Mouse (Mus musculus): ENCODE measurements at regions not wholly inside any gene's neighbourhood (a gene's known extent, or its start where the extent isn't known, plus 50 kb on each side); places are given as distances from the start of the nearest gene placed in this dataset.

DNA sequence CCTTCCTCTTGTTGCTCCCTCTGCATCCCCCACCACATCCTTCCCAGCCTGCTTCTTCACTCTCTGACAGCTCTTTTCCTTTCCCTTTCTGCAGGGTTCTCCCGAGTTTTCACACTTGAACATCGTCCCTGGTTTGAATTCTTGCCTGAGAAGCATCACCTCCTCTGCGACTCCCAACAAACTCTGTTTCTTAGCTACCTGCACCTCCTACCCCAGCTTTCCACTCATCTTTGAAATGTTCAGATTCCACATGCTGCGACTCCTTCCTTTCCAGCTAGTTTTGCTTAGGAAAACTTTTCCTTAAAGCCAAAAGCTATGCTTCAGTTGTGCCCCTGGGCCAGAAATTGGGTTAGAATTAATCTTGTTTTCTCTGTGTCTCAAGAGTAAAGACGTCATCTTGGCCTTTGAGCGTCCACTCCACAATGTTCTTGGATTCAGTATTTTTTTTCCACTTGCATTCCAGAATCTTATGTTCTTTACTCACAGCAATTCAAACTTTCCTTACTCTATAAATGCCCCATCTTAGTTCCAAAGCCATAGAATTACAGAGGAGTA, 317.3 kb upstream of the Hnrnpa3 start:
- DNase-seq (ENCODE audit: low read depth), result no peak

DNA sequence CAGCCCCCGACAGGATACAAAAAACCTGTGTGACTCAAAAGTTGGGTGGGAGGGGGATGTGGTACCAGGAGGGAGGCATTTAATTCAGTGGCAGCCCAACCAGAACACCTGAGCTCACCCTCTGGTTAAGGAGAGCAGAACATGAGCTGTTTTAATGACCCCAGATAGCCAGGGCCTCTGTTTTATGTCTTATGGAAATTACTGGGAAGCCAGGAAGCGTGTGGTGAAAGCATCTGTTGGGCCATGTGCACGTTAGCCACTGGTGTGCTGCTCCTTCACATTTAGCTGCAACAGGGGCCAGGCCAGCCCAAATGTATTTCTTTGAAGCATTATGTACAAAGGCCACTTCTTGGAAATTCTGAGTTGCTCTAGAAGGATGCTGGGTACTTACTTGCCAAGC, 308.2 kb upstream of the Hnrnpa3 start:
- no peak for DNase-seq (ENCODE audit: low read depth)

DNA sequence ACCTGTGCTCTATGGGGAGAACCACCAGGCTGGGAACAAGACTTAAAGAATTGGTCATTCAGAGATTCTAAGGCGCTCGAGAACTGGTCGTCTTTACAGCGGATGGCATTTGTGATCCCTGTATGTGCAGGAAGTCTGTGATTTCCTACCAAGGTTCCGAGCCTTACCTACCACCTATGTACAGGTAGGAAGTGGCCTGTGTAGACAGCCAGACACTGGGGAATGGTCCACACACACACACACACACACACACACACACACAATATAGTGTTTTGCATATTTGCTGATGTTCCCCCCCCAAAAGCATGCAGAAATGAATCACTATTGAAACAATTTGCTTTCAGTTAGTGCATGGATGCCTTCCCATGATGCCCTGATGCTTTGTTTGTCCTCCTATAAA, 307.1 kb upstream of the Hnrnpa3 start:
- no peak for DNase-seq (ENCODE audit: low read depth)

DNA sequence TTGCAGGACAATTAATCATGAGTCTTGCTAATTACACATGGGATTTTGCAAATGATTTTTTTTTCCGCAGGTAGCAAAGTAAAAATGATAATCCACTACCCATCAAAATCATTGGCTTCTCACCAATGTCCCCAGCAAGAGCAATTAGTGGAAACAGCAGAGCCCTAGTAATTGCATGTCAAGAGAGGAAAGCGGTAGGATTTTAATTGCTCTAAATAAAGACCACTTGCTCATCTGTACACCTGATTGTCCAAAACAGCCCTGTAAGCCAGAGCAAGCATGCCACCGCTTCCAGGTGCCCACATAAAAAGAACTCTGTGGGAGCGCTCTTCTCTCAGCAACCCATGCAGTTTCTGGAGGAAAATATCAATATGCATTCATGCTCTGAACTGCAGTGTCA, 306.5 kb upstream of the Hnrnpa3 start:
- no peak for DNase-seq (ENCODE audit: low read depth)

GRCm38 (mm10) chr2:75356691-75357375, 302.2 kb upstream of the Hnrnpa3 start:
- DNase-seq (ENCODE audit: low read depth), result no peak

GRCm38 (mm10) chr2:75357516-75357915, 301.5 kb upstream of the Hnrnpa3 start:
- DNase-seq (ENCODE audit: low read depth), result no peak

- DNase-seq (ENCODE audit: low read depth), result no peak
These were observed 298.1 kb upstream of the Hnrnpa3 start for GRCm38 (mm10) chr2:75360936-75361335.

GRCm38 (mm10) chr2:75376666-75377065, 282.4 kb upstream of the Hnrnpa3 start:
- no peak for DNase-seq (ENCODE audit: low read depth)

DNA sequence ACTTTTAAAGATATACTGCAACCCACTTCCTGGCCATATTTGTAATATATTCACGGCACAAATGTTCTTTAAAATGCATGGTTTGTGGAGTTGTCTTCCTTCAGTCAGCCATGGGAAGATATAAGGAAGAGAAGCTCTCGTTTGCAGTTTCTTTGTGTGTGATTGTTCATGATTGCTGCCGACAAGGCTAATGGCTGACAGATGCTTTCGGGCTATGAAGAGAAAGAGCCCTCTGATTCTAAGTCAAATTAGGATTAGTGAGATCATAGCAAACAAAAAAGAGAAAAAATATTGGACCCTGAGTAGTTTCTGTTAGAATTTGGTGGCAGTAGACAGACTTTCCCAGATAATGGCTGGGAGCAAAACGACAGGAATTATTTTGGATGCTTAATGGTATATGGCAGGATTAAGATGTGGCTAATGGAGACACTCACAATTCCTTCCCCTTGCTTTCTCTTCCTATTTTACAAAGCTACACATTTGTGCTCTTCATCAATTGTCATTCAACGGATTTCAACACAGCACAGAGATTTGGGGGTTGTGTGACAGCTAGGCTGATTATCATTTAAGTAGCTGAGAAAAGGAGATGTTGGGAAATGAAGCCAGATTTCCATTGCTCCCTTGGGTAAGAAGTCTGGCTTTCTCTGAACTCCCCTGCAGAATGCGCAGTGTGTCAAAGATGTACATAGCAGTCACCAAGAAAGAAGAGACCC, 273.4 kb upstream of the Hnrnpa3 start:
- no peak for DNase-seq (ENCODE audit: low read depth)

- no peak for DNase-seq (ENCODE audit: low read depth)
These were observed 272.4 kb upstream of the Hnrnpa3 start for GRCm38 (mm10) chr2:75386636-75387035.

GRCm38 (mm10) chr2:75392041-75392440, 267.0 kb upstream of the Hnrnpa3 start:
- DNase-seq (ENCODE audit: low read depth), result no peak

DNA sequence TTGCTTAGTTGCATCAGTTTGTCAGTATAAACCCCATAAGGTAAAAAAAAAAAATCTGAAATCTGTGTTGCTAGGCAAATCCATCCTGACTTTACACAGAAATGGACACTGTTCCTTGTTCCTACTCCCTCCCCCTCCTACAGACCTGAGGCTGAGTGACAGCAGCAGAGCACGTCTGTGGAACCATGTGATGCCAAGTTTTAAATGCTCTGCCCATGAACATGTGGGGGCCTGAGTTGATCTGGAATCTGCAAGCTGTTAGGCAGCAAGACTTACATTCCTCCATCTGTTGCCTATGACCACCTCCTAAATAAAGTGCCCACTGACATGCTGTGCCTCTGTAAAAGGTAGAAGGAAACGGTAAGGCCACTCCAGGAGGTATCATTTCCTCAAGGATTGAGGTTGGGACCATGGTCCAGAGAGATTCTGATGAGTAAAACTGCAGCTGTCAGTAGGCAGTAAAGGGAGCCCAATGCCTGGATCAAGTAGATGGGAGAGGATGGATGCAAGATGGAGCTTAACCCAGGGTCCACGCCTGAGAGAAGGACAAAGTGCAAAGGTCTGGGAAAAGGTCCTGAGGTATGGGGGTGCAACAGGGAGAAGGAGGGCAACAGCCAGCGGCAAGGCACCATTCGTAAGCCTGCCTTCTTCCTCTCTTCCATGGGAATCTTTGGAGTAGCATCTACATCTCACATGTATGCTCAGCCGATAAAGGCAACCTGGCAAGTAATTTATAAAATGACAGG, 264.0 kb upstream of the Hnrnpa3 start:
- no peak for DNase-seq (ENCODE audit: low read depth)

DNA sequence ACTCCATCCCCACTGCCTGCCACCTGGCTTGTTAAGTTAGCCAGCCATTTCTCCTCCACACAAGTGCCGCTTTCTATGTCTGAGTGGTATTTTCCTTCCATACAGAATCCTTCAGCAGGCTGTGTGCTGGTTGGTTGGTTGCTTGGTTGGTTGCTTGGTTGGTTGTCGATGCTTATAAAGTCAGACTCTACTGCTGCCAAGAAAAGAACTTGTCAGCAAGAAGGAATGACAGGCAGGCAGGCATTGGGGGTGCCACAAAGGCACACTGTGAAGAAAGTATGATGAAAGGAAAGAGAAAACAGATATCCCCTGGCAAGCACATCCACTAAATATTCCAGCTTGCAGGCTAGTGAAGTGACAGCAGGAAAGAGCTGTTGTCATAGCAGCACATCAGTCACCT, 263.0 kb upstream of the Hnrnpa3 start:
- no peak for DNase-seq (ENCODE audit: low read depth)

DNA sequence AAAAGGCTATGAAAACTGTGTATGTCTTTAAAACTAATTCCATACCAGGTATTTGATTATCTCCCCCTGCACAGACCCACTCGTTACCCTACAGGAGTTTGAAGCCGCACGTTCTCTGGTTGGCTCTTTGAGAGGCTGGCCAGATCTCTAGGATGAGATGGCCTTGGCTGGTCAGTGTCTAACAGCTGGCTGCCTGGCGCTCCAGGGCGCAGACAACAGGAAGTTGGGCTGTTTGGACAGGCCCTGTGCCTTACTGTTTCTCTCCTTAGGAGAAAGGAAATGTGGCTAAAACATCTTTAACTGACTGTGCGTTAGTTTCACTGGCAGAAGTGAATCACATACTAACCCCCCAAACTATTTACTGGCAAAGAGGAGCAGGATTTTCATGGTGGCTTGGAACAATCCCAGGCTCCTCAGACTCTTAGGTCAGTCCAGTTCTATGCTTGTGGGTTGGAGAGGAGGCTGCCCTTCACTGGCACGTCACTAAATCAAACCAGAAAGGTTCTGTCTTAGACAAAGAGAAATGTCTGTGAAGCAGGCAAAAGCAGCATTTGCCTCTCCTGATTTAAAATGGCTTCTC, 258.7 kb upstream of the Hnrnpa3 start:
- no peak for DNase-seq (ENCODE audit: low read depth)

GRCm38 (mm10) chr2:75403791-75404190, 255.3 kb upstream of the Hnrnpa3 start:
- DNase-seq (ENCODE audit: low read depth), result no peak

DNA sequence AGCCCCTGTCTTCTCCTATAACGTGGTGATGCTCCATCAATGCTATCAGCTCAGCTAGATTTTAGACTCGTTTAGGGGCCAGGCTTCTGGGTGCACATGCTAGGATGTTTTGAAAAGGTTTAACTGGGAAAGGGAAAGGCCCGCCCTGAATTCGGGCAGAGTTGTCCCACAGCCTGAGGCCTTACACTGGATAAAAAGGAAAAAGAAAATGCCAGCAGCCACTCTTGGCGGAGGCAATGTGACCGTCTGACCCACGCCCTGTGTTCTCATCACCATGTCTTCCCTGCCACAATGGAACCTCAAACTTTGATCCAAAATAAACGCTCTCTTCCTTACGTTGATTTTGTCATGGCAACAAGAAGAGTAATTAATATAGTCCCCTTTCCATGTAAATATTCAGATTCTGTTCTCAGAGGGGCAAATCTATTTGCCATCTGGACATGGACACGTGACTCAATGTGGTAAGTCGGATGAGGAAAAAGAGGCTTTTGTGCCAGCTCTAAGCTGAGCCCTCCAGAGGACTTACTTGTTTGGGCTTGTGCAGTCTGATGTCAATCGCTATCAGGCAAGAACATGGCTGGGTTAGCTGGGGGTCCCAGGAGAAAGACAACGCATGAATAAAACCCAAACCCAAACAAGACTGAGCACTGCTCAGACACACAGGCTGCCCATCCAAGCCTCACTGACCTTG, 253.4 kb upstream of the Hnrnpa3 start:
- DNase-seq (ENCODE audit: low read depth), result no peak

DNA sequence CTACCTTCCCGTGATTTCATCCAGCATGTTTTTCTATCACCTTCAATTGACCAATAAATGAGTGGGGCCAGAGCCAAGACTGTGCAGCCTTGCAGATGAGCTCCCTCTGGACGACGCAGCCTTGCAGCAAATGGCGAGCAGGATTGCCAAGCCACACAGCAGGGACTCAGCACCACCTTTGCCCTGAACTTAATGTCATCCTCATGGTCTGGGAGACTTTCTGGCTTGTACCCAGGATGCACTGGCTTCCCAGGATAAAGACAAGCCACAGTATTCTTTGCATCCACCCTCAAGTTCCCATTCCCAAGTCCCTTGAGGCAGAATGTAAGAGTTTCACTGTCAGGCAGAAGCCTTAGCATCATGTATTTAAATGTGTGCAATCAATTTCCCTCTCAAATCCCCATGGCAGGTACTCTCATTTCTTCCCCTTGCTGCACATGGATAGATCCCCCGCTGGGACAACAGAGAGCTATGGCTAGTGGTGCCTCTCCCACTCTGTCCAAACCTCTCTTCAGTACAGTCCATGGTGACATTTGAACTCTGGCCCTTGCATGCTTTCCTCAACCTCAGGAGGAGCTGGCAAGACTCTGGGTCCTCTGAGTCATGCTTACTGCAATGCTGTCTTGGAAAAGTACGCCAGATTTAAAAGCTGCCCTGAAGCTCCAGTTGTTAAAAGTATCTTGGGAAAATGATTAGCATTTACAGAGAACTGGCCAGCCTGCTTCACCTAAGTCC, 252.2 kb upstream of the Hnrnpa3 start:
- DNase-seq (ENCODE audit: low read depth), result no peak

- no peak for DNase-seq (ENCODE audit: low read depth)
These were observed 251.5 kb upstream of the Hnrnpa3 start for GRCm38 (mm10) chr2:75407560-75407959.

DNA sequence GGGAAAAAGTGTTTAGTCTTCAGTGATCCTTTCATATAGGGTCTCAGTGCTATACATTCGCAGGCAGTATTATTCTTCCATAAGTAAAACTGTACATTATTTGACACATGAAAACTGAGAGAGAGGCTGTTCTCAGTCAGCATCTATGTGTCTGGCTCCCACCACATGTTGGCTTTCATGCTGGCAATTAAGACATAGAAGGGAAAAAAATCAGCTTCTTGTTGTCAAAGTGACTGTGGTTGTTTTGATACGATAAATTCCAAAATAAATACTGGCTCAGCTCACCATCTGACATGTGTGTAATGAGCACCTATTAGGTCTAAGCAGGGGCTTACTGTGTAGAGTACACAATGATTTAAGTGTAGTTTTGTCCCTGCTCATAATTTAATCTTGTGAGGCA, 251.0 kb upstream of the Hnrnpa3 start:
- no peak for DNase-seq (ENCODE audit: low read depth)

- DNase-seq (ENCODE audit: low read depth), result no peak
These were observed 249.3 kb upstream of the Hnrnpa3 start for GRCm38 (mm10) chr2:75409806-75410205.

GRCm38 (mm10) chr2:75412735-75413134, 246.3 kb upstream of the Hnrnpa3 start:
- no peak for DNase-seq (ENCODE audit: low read depth)

All from induced T-regulatory cell, adult 2 months (primary cell).